Mouse (Mus musculus) E14TG2a.4 (cell line): ENCODE measurements around the gene E130114P18Rik.

Experiments used
- H3K27me3 ChIP-seq: 2 replicates; pipeline ENCODE4 v1.6.1; 2014; ENCODE audit warnings: low read length, control low read depth; ENCODE audit not compliant: insufficient read depth
- H3K36me3 ChIP-seq: 2 replicates; pipeline ENCODE4 v1.6.1; 2014; ENCODE audit warnings: low read length, control low read depth; ENCODE audit not compliant: insufficient read depth
- H3K4me1 ChIP-seq: replicated peaks from 2 replicates; pipeline ENCODE4 v1.6.1; 2014; ENCODE audit warnings: low read depth, low read length, control low read depth
- H3K4me3 ChIP-seq: replicated peaks from 2 replicates; pipeline ENCODE4 v1.5.1; 2014; ENCODE audit warnings: mild to moderate bottlenecking, low read length
- H3K9me3 ChIP-seq: 2 replicates; pipeline ENCODE4 v1.6.1; 2014; ENCODE audit warnings: low read length, control low read depth
- CTCF ChIP-seq: conservative IDR thresholded peaks from 2 replicates; pipeline ENCODE4 v1.5.1; 2014; ENCODE audit warnings: low read length
- NANOG ChIP-seq: IDR thresholded peaks from 2 replicates; pipeline ENCODE4 v1.6.1; 2014; ENCODE audit warnings: borderline replicate concordance, low read length, mixed read lengths
- POU5F1 ChIP-seq: IDR thresholded peaks from 2 replicates; pipeline ENCODE4 v1.6.1; 2014; ENCODE audit warnings: low read length, borderline replicate concordance

The E130114P18Rik gene

DNA sequence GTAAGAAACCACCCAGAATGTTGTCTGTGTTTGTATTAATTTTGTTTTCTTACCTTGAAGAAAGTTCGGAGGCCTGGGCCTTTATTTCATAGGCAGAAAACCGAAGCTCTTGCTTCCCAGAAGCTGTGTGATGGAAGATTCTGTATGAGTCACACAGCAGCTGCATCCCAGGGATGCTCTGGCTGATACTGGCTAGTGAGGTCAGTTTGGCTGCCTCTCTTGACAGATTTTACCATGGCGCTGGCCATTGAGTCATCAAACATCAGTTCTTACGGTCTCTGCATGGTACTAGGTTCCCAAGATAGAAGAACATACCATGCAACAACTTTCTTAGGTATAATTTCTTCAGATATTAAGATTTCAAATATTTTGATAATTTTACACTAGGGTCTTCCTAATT, 17.0 kb upstream of the E130114P18Rik start:
- Histone ChIP-seq H3K4me1 (no peaks in the 10 kb centered on the region), H3K36me3 (no peaks in the 10 kb centered on the region), H3K4me3 (no peak overlapping the region), H3K27me3 (no peaks in the 10 kb centered on the region), H3K9me3 (peaks cover 10% of the 10 kb centered on the region; the same call in 1 of the 2 replicates)
- no peak for TF ChIP-seq CTCF
- no peak for TF ChIP-seq NANOG
- no peak for TF ChIP-seq POU5F1

DNA sequence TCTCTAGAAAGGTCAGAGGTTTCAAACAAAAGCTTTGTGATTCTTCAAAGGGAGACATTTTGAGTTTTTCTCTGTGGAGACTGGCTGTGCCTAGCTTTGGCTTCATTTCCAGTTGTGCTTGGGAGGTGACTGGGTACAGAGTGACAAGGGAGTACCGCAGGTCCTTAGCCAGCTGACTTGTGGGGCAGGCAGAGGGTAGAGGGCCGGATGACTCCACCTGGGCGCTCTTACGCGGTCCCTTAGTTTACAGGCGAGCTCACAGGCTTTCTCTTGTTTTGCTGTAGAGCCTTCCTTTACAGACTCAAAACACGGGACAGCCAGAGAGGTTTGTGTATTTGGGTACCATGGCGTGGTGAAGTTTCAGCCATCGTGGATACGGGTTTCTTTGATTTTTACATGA, 16.1 kb upstream of the E130114P18Rik start:
- no peak overlapping the region for H3K4me3 ChIP-seq
- no peaks in the 10 kb centered on the region for H3K27me3 ChIP-seq
- no peak for TF ChIP-seq NANOG
- no peak for TF ChIP-seq POU5F1
- H3K36me3 ChIP-seq, result no peaks in the 10 kb centered on the region
- peaks cover 10% of the 10 kb centered on the region; the same call in 1 of the 2 replicates for H3K9me3 ChIP-seq
- H3K4me1 ChIP-seq, result no peaks in the 10 kb centered on the region

- H3K4me1 ChIP-seq, result no peaks in the 10 kb centered on the region
- TF ChIP-seq CTCF, result no peak
- no peak for TF ChIP-seq NANOG
- TF ChIP-seq POU5F1, result no peak
- no peaks in the 10 kb centered on the region for H3K9me3 ChIP-seq
- no peaks in the 10 kb centered on the region for H3K27me3 ChIP-seq
- H3K36me3 ChIP-seq, result no peaks in the 10 kb centered on the region
- H3K4me3 ChIP-seq, result no peak overlapping the region
Observed at GRCm38 (mm10) chr4:97788537-97788936, 10.7 kb upstream of the E130114P18Rik start.

DNA sequence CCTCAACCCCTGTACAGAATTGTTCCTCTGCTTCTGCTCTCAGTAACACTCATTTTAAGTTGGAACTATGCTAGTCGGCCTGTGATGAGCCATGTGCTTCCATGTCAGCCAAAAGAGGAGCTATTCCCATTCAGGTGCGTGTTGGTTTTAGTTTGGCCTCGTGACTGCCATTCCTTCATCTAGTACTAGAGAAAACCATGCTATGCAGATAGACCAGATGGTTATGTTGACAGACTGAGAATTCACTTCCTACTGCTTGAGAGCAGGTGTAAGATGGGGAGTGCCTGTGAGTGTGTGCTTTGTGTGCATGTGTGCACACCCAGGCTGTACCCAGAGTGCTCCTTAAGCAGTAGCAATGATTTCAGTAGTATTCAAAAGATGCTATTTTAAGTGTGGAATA, 9.6 kb upstream of the E130114P18Rik start:
- H3K36me3 ChIP-seq, result no peaks in the 10 kb centered on the region
- no peaks in the 10 kb centered on the region; the same call in 1 of the 2 replicates for H3K27me3 ChIP-seq
- H3K4me1 ChIP-seq, result no peaks in the 10 kb centered on the region

GRCm38 (mm10) chr4:97786571-97786970, 8.7 kb upstream of the E130114P18Rik start:
- H3K9me3 ChIP-seq, result no peaks in the 10 kb centered on the region
- H3K27me3 ChIP-seq, result no peaks in the 10 kb centered on the region; the same call in 1 of the 2 replicates
- H3K36me3 ChIP-seq, result no peaks in the 10 kb centered on the region
- no peak overlapping the region for H3K4me3 ChIP-seq
- TF ChIP-seq POU5F1 (no peak), CTCF (no peak), NANOG (no peak)
- no peaks in the 10 kb centered on the region for H3K4me1 ChIP-seq

More for the DNA sequence above, 9.6 kb upstream of the E130114P18Rik start:
- H3K9me3 ChIP-seq, result no peaks in the 10 kb centered on the region
- no peak overlapping the region for H3K4me3 ChIP-seq
- TF ChIP-seq NANOG (no peak), POU5F1 (no peak), CTCF (no peak)

- Histone ChIP-seq H3K4me3 (no peak overlapping the region), H3K4me1 (no peaks in the 10 kb centered on the region), H3K9me3 (no peaks in the 10 kb centered on the region), H3K36me3 (no peaks in the 10 kb centered on the region), H3K27me3 (peaks cover 2% of the 10 kb centered on the region)
- TF ChIP-seq NANOG, result no peak
- no peak for TF ChIP-seq CTCF
- no peak for TF ChIP-seq POU5F1
Observed at GRCm38 (mm10) chr4:97785547-97786271, 7.8 kb upstream of the E130114P18Rik start.

- Histone ChIP-seq H3K36me3 (no peaks in the 10 kb centered on the region), H3K9me3 (no peaks in the 10 kb centered on the region), H3K4me3 (no peak overlapping the region), H3K4me1 (no peaks in the 10 kb centered on the region), H3K27me3 (peaks cover 15% of the 10 kb centered on the region)
- TF ChIP-seq POU5F1, result no peak
- TF ChIP-seq CTCF, result no peak
- TF ChIP-seq NANOG, result no peak
Observed at GRCm38 (mm10) chr4:97784236-97784635, 6.4 kb upstream of the E130114P18Rik start.

DNA sequence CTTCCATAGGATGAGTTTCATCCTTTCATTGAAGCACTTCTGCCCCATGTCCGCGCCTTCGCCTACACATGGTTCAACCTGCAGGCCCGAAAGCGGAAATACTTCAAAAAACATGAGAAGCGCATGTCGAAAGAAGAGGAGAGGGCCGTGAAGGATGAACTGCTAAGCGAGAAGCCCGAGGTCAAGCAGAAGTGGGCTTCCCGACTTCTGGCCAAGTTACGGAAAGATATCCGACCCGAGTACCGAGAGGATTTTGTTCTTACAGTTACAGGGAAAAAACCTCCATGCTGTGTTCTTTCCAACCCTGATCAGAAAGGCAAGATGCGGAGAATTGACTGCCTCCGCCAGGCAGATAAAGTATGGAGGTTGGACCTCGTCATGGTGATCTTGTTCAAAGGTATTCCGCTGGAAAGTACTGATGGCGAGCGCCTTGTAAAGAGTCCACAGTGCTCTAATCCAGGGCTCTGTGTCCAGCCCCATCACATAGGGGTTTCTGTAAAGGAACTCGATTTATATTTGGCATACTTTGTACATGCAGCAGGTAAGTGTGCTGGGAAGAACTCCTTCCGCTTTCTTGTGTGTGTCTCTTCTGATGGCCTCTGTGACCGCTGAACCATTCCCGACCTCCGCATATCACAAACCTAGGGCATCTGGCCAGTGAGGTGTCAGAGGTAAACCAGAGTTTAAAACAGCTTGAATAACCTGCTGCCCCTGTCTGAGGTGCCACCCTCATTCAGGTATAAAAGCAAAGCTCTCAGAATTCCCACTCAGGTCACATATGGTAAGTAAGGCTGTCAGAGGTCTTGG, 5.4 kb upstream of the E130114P18Rik start:
- Histone ChIP-seq H3K9me3 (no peaks in the 10 kb centered on the region), H3K4me3 (no peak overlapping the region), H3K27me3 (peaks cover 23% of the 10 kb centered on the region), H3K4me1 (no peaks in the 10 kb centered on the region), H3K36me3 (no peaks in the 10 kb centered on the region)
- TF ChIP-seq POU5F1, result no peak

GRCm38 (mm10) chr4:97782497-97782896, 4.6 kb upstream of the E130114P18Rik start:
- Histone ChIP-seq H3K4me3 (no peak overlapping the region), H3K36me3 (no peaks in the 10 kb centered on the region)
- TF ChIP-seq CTCF (no peak), NANOG (no peak), POU5F1 (no peak)

More at GRCm38 (mm10) chr4:97782497-97782896, 4.6 kb upstream of the E130114P18Rik start:
- Histone ChIP-seq H3K27me3 (peaks cover 30% of the 10 kb centered on the region), H3K4me1 (no peaks in the 10 kb centered on the region), H3K9me3 (no peaks in the 10 kb centered on the region)
